Mouse (Mus musculus) CH12.LX (cell line): Measurements from ENCODE around the gene Nova2.

Experiments
- BHLHE40 ChIP-seq: IDR thresholded peaks from 2 replicates; pipeline ENCODE4 v1.6.1; 2011; ENCODE audit warnings: mild to moderate bottlenecking, low read depth, low read length, improper control_type of control experiment
- CTCF ChIP-seq, 2 experiments: IDR thresholded peaks in 1 of 2; conservative IDR thresholded peaks in 1 of 2; 2 replicates each; pipeline ENCODE4 v1.5.1; 2011 to 2012; ENCODE audit warnings: low read depth in 2 of 2, low read length in 2 of 2, improper control_type of control experiment in 1 of 2, inconsistent platforms in 1 of 2, mild to moderate bottlenecking in 1 of 2, moderate library complexity in 1 of 2
- GABPA ChIP-seq: IDR thresholded peaks from 2 replicates; pipeline ENCODE4 v1.6.1; 2012; ENCODE audit warnings: low read depth, low read length, improper control_type of control experiment, inconsistent platforms; ENCODE audit not compliant: insufficient replicate concordance
- MAZ ChIP-seq: IDR thresholded peaks from 2 replicates; pipeline ENCODE4 v1.6.1; 2012; ENCODE audit warnings: low read depth, mild to moderate bottlenecking, inconsistent platforms, low read length, improper control_type of control experiment, moderate library complexity

GRCm38 (mm10) chr7:19005417-19006121 lies 79.9 kb downstream of the Nova2 start:
- TF ChIP-seq MAZ (no peak), GABPA (no peak), BHLHE40 (no peak), CTCF (conservative IDR thresholded peaks at IDR 0.05 in 1 of 2, IDR thresholded peaks at IDR 0.05 in 1 of 2; ENCODE audit: low read depth in 2 of 2, low read length in 2 of 2) (no peak)
